Mouse (Mus musculus) small intestine, adult 2 months (tissue): ENCODE data around the gene Snrnp35.

Experiments used
- CTCF ChIP-seq: fragments of 200-500 bp; IDR thresholded peaks from 2 replicates; pipeline ENCODE4 v1.5.1; 2012; ENCODE audit warnings: low read depth, mild to moderate bottlenecking, control low read depth, inconsistent platforms, low read length, moderate library complexity, mixed read lengths; ENCODE audit not compliant: insufficient replicate concordance, insufficient read length; ENCODE audit errors: extremely low read depth
- POLR2A ChIP-seq: fragments of 200-500 bp; IDR thresholded peaks from 2 replicates; pipeline ENCODE4 v1.6.1; 2012; ENCODE audit warnings: low read depth, mild to moderate bottlenecking, control low read depth, inconsistent platforms, low read length, moderate library complexity

GRCm38 (mm10) chr5:124492618-124493017 lies 9.7 kb downstream of the Snrnp35 start:
- TF ChIP-seq CTCF (no peak), POLR2A (no peak)
